Mouse (Mus musculus): Measurements from ENCODE around the gene Fam241b. TPM values are rescaled to one million over a fixed set of nuclear protein-coding genes. Genes with fewer than 3 reads are reported as not detected.
A peak's percentile ranks its signal among the peaks of the same experiment; 100 is the strongest.

The Fam241b gene
- polyA plus RNA-seq, 1 experiment from 2014 or later: 0.63 TPM

DNA sequence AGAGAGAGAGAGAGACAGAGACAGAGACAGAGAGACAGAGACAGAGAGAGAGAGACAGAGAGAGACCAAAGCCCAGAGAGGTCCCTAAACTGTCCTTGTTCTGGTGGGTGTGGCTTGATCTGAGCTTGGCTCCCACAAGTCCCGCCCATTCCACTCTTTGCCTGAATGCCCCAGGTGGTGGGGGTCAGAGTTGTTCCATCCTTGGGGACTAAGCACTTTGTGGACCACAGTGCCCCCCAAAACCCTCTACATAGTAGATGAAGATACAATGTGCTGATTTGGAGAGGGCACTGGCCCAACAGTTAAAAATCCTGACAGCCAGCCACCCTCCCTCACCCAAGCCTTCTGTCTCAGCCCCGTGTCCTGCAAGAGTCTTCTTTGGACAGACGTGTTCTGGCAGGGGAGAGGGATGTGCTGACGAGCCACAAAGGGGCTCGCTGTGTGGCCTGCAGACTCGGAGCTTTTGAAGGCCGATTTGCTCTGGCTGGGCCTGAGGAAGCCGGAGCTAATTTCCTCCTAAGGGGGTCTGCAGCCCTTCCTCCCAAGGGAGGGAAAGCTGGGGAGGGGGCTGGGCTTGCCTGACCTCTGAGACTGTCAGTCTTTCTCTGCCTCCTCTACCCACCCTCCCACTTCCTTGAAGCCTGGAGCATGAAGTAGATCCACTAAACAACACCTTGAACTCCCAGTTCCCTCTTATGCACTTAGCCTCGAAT, 29.3 kb upstream of the Fam241b start:
- H3K4me3 ChIP-seq: no peak overlapping the region
- 16% methylated on average over 9 of the region's 9 CpGs for WGBS (ENCODE audit: insufficient replicate concordance)
- H3K27me3 ChIP-seq (replicated peaks): peaks cover 19% of the 10 kb centered on the region; the same call in 1 of the 2 replicates
- no peak overlapping the region for H3K27ac ChIP-seq
- no peak for ATAC-seq
- no peaks in the 10 kb centered on the region for H3K9me3 ChIP-seq (replicated peaks)
- H3K9ac ChIP-seq: no peak overlapping the region
- no peak overlapping the region for H3K4me2 ChIP-seq
- H3K36me3 ChIP-seq: no peaks in the 10 kb centered on the region
- no peaks in the 10 kb centered on the region for H3K4me1 ChIP-seq

DNA sequence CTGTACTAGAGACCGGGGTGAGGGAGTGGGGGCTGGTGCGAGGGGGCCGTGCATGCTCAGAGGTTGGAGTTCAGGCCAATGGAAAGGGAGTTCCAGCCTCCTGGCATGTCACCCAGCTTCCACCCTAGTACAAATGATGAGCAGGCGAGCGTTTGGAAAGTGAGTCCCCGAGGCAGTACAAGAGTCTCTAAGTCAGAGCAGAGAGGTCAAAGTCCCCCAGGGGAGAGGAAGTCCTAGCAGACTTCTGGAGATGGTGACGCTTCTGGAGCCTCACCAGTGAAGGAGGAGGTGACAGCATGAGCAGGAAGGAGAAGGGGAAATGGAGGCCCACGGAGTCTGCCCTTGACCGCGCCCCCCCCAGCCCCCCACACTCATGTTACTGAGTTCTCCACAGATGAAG, 18.7 kb upstream of the Fam241b start:
- no peaks in the 10 kb centered on the region for H3K9me3 ChIP-seq (replicated peaks)
- no peak overlapping the region for H3K4me2 ChIP-seq
- no peaks in the 10 kb centered on the region; the same call in 1 of the 2 replicates for H3K27me3 ChIP-seq (replicated peaks)
- H3K4me3 ChIP-seq: no peak overlapping the region
- H3K4me1 ChIP-seq: no peaks in the 10 kb centered on the region
- H3K36me3 ChIP-seq: no peaks in the 10 kb centered on the region
- H3K9ac ChIP-seq: no peak overlapping the region
- H3K27ac ChIP-seq: no peak overlapping the region
- ATAC-seq: no peak
- 25% methylated on average over 10 of the region's 10 CpGs for WGBS (ENCODE audit: insufficient replicate concordance)

DNA sequence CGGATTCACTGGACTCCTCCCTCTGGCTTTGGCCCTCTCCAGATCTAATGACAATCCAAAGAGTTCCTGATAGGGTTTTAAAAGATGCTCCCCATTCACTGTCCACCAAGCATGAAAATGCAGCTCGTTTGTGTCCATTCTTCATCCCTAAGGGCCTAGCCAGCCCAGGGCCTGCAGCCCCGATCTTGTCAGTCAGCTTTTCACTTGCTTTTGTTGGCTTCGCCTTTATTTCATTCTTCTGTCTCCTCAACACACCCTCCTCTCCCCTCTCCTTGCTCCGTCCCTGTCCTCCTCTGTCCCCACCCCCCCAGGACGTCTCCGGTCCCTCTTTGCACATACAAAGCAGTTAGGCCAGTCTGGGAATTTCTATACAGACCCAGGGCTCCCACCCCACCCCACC, 6.2 kb upstream of the Fam241b start:
- no peaks in the 10 kb centered on the region; the same call in 1 of the 2 replicates for H3K27me3 ChIP-seq (replicated peaks)
- H3K9me3 ChIP-seq (replicated peaks): no peaks in the 10 kb centered on the region
- WGBS (ENCODE audit: insufficient replicate concordance): 52% methylated on average over 7 of the region's 7 CpGs
- H3K4me3 ChIP-seq: no peak overlapping the region
- H3K27ac ChIP-seq: no peak overlapping the region
- no peaks in the 10 kb centered on the region for H3K4me1 ChIP-seq
- no peak for ATAC-seq
- H3K36me3 ChIP-seq: no peaks in the 10 kb centered on the region
- H3K4me2 ChIP-seq: no peak overlapping the region
- no peak overlapping the region for H3K9ac ChIP-seq

DNA sequence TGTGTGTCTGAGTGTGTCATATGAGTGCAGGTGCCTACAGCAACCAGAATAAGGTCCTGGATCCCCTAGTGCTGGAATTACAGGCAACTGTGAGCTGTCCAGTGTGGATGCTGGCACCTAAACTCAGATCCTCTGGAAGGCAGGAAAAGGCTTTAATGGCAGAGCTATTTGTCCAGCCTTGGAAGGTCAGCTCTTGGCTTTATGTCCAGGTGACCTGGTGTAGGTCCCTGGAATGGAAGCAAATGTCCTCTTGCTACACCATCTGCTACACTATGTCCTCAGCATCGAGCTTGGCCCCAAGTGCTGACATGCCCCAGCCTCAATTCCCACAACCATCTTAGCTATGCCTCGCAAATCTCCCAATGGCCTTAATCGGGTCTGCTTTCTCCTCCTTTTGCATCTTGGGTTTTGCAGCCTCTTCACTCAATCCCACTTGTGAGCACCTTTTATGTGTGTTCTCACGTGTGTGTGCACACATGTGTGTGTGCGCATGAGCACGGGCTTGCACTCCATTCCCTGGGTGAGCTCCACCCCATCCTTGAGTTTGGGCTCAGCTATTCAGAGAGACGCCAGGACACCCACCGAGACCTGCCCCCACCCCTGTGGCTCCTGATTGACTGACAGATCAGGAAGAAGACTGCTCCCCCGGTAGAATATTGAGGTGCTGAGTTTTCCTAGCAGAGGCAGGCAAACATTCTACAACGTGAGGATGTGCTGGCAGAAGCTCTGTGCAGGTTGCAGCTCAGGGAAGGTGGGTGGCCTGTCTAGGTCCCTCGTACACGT, 3.9 kb upstream of the Fam241b start:
- Histone ChIP-seq H3K27ac (no peak overlapping the region), H3K36me3 (no peaks in the 10 kb centered on the region), H3K9me3 (replicated peaks) (no peaks in the 10 kb centered on the region), H3K4me2 (no peak overlapping the region), H3K4me1 (no peaks in the 10 kb centered on the region), H3K27me3 (replicated peaks) (no peaks in the 10 kb centered on the region; the same call in 1 of the 2 replicates), H3K4me3 (no peak overlapping the region), H3K9ac (no peak overlapping the region)
- WGBS (ENCODE audit: insufficient replicate concordance): 41% methylated on average over 12 of the region's 12 CpGs
- no peak for ATAC-seq

DNA sequence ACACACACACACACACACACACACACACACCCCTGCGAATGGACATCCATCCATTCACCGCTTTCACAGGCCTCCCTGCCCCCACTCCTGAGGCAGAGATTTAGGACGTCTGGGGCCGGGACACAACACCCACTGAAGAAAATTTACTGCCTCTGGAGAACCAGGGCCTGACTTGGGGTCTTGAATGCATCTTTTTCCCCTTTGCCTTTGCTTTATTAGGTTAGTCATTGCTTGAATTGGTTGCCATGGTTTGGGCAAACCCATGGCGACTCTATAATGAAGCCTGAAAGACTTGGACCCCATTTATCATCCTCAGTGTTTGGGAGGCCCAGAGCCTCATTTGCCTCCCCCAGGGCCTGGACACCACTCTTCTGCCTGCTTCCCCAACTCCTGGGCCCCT, 2.2 kb upstream of the Fam241b start:
- Histone ChIP-seq H3K9ac (no peak overlapping the region), H3K9me3 (replicated peaks) (no peaks in the 10 kb centered on the region), H3K4me2 (no peak overlapping the region), H3K36me3 (no peaks in the 10 kb centered on the region), H3K4me3 (no peak overlapping the region), H3K27me3 (replicated peaks) (peaks cover 3% of the 10 kb centered on the region; the same call in 1 of the 2 replicates), H3K4me1 (no peaks in the 10 kb centered on the region), H3K27ac (no peak overlapping the region)
- 60% methylated on average over 5 of the region's 5 CpGs for WGBS (ENCODE audit: insufficient replicate concordance)
- no peak for ATAC-seq

DNA sequence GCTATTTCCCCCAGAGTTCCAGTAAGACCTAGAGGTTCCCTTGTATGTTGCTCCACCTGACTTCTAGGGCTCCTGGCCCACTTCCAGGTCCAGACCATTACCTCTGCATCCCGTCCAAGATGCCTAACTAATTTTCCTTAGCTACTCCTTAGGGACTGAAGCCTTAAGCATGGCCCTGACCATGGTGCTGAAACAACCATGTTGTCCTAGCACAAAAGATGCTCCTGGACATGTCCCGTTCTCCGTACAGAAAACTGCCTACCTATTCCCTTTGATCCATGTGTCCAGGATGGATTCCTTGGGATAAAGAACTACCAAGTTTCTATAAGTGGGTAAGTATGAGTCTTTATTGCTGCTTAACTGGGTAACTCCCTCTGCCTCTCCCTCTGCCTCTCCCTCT, 5.7 kb downstream of the Fam241b start:
- no peak overlapping the region for H3K4me2 ChIP-seq
- no peak overlapping the region for H3K27ac ChIP-seq
- H3K4me3 ChIP-seq: no peak overlapping the region
- no peak for ATAC-seq
- H3K36me3 ChIP-seq: no peaks in the 10 kb centered on the region
- H3K9ac ChIP-seq: no peak overlapping the region
- H3K27me3 ChIP-seq (replicated peaks): peaks cover 57% of the 10 kb centered on the region
- no peaks in the 10 kb centered on the region for H3K9me3 ChIP-seq (replicated peaks)
- WGBS (ENCODE audit: insufficient replicate concordance): 23% methylated on average over 3 of the region's 3 CpGs
- no peaks in the 10 kb centered on the region for H3K4me1 ChIP-seq

DNA sequence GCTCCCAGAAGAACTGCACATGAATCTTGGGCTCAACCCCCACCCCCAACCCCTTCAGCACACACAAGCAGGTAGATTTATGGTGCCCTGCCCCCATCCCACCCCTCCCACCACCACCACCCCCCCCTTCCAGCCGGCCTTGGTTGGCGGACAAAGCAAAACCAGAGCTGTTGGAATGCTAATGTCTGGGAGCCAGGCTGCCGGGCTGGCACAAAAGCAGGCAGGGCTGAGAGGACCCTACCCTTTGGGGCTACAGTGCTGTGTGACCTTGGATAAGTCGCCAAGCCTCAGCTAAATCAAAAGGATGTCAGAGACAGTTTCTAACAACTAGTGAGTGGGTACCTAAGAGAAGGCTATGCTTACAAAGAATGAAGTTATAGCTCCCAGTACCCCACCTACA, 6.6 kb downstream of the Fam241b start:
- no peak overlapping the region for H3K4me2 ChIP-seq
- 16% methylated on average over 4 of the region's 4 CpGs for WGBS (ENCODE audit: insufficient replicate concordance)
- no peak overlapping the region for H3K4me3 ChIP-seq
- H3K36me3 ChIP-seq: no peaks in the 10 kb centered on the region
- no peaks in the 10 kb centered on the region for H3K4me1 ChIP-seq
- H3K9me3 ChIP-seq (replicated peaks): no peaks in the 10 kb centered on the region
- H3K27me3 ChIP-seq (replicated peaks): peaks cover 66% of the 10 kb centered on the region
- no peak for ATAC-seq
- no peak overlapping the region for H3K27ac ChIP-seq
- H3K9ac ChIP-seq: no peak overlapping the region

DNA sequence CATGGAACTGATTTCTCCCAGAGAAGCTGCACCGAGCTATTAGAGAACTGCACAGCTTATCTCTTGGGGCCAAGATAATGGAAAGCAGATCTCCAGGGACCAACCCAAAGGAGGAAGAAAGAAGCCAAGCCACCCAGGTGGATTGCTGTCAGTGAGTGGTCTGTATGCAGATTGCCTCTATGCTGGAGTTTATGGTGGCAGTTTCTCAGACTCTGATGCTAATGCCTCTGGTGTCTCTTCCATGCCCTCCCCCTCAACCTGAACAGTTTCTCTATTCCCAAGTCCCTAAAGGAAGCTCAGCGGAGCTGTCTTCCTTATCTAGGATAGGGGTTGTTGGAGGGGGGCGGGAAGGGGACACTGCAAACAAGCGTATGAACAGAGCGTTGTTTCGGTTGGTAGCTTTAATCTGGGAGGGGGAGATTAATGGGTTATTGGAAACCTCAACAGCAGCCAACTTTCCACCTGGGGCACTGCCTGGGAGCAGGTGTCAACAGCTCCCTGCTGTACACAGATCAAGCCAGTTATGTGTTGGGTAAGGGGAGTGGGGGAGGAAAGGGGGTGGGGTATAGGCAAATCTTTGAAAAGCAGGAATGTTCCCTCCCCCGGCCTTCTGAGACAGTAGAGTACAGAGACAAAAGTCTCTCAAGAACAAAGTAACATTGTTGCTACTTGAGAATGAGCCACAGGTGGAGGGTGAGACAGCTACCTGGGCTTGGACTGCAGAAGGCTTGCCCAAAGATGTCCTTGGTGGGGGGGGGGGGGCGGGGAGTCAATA, 7.8 kb downstream of the Fam241b start:
- WGBS (ENCODE audit: insufficient replicate concordance): 8% methylated on average over 8 of the region's 8 CpGs

DNA sequence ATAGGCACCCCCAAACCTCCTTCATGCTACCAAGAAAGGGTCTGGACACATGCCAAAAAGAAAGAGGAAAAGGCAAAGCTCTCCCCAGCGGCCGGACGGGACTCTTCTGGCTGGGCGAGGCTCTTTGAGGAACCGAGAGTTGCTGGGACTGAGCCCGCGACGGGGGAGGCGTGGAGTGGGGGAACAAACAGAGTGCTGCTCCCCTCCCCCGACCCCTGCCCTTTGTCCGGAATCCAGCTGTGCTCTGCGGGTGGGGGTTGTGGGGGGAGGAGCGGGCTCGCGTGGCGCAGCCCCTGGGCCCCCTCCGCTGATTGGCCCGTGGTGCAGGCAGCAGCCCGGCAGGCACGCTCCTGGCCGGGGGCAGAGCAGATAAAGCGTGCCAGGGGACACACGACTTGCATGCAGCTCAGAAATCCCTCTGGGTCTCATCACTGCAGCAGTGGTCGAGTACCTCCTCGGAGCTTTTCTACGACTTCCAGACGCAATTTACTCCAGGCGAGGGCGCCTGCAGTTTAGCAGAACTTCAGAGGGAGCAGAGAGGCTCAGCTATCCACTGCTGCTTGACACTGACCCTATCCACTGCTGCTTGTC, 10.9 kb downstream of the Fam241b start, which contains the start of gene Neurog3:
Neurog3 (plus strand) TSS at position 400 of the 591 bp plus-strand sequence.
- Histone ChIP-seq H3K9me3 (replicated peaks) (no peaks in the 10 kb centered on the region), H3K4me3 (no peak within 1 kb of the TSS), H3K9ac (no peak within 1 kb of the TSS), H3K27me3 (replicated peaks) (peaks cover 100% of the 10 kb centered on the region), H3K4me2 (peak within 1 kb of the TSS; percentile 33), H3K36me3 (no peaks in the 10 kb centered on the region), H3K27ac (no peak within 1 kb of the TSS), H3K4me1 (no peaks in the 10 kb centered on the region)
- 3% methylated on average over 29 of the region's 29 CpGs for WGBS (ENCODE audit: insufficient replicate concordance)
- no peak for ATAC-seq

More for the DNA sequence above, 7.8 kb downstream of the Fam241b start:
- Histone ChIP-seq H3K4me2 (no peak overlapping the region), H3K4me3 (no peak overlapping the region), H3K4me1 (no peaks in the 10 kb centered on the region), H3K9me3 (replicated peaks) (no peaks in the 10 kb centered on the region), H3K9ac (no peak overlapping the region), H3K27ac (no peak overlapping the region), H3K27me3 (replicated peaks) (peaks cover 75% of the 10 kb centered on the region), H3K36me3 (no peaks in the 10 kb centered on the region)
- no peak for ATAC-seq

DNA sequence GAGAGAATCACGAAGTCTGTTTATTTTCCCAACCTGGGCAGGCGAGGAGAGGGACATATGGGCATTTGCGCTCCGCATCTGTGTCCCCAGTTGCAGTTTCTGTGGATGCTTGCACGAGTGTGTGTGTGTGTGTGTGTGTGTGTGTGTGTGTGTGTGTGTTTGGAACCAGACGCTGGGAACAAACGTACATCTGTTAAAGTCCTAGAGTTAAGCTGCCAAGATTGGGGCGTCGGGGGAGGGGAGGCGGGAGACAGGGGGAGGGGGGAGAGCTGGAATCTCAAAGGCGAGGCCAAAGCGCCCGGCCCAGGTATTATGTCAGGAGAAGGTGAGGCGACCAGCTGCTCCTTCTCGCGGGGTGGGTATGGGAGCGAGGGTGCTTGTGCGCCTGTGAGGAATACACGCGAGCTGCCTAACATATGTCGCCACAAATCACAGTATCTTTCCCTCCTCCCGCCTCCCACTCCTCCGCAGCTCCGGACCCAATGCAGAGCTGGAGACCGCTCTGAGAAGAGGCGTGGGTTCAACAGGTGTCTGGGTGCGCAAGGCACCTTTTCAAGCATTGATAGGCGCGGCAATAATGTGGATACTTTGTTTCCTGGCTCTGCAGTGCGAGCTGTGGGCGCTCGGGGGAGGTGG, 15.3 kb downstream of the Fam241b start:
- Histone ChIP-seq H3K4me2 (no peak overlapping the region), H3K4me1 (no peaks in the 10 kb centered on the region), H3K27ac (no peak overlapping the region), H3K9ac (no peak overlapping the region), H3K9me3 (replicated peaks) (no peaks in the 10 kb centered on the region), H3K27me3 (replicated peaks) (peaks cover 68% of the 10 kb centered on the region), H3K4me3 (no peak overlapping the region), H3K36me3 (no peaks in the 10 kb centered on the region)
- ATAC-seq: no peak
- WGBS (ENCODE audit: insufficient replicate concordance): 2% methylated on average over 32 of the region's 32 CpGs

DNA sequence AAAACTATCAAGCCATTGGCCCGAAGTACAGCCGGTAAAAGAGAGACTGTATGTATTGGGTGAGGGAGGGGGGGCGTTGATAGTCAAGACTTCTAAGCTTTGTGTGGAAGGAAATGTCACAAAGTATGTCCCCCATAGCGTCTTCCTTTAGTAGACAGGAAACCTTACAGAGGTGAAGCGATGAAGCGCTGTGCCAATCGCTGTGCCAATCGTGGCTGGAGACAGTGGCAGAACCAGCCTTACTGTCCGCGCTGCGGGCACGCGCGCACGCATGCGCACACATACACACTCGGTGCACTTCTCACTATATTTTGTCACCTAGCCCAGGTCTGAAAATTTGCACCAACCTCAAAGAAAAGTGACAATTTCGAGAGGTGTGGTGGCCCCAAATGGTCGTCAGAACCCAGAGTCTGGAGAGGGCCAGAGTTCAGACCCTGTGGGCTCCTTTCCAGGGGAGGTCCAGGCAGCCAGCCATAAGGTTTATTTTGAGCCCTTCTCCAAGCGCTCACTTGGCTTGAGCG, 15.9 kb downstream of the Fam241b start:
- Histone ChIP-seq H3K36me3 (no peaks in the 10 kb centered on the region), H3K4me3 (no peak overlapping the region), H3K9me3 (replicated peaks) (no peaks in the 10 kb centered on the region), H3K4me1 (no peaks in the 10 kb centered on the region), H3K4me2 (no peak overlapping the region), H3K9ac (no peak overlapping the region), H3K27ac (no peak overlapping the region), H3K27me3 (replicated peaks) (peaks cover 61% of the 10 kb centered on the region)
- WGBS (ENCODE audit: insufficient replicate concordance): 35% methylated on average over 21 of the region's 21 CpGs
- ATAC-seq: no peak
